Mouse (Mus musculus) kidney, adult 2 months (tissue): ENCODE data around the gene Phf11a.
"Not testable (repeated sequence)": the region's sequence is repeated elsewhere in the genome, so short reads cannot be mapped to it uniquely, and the experiment has no call there.

Experiments
- CTCF ChIP-seq: fragments of 200-500 bp; conservative IDR thresholded peaks from 2 replicates; pipeline ENCODE4 v1.5.1; 2011; ENCODE audit warnings: low read depth, mild to moderate bottlenecking, control low read depth, low read length, moderate library complexity, mixed read lengths; ENCODE audit not compliant: insufficient read depth, insufficient read length
- POLR2A ChIP-seq: fragments of 200-500 bp; IDR thresholded peaks from one replicate; pipeline ENCODE4 v1.6.1; 2011; ENCODE audit warnings: low read depth, low read length, control low read depth

DNA sequence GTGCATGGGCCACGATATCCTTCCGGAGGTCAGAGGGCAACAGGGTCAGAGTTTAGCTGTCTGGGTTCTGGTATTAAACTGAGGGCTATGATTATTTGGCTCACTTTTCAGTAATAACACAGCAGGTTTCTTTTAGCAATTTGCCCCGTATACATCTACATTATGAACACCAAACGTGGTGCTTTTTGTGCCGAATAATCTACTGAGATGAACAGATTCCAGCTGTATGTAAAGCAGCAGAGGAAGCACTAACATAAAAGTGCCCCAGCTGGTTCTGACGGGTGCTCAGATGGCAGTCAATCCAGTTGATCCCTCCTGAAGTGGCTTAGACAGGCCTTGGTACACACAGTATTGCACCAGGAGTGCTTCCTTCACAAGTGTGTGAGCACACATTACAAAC is 22.6 kb upstream of the Phf11a start:
- TF ChIP-seq CTCF, POLR2A: not testable (repeated sequence)
